Mouse (Mus musculus) olfactory bulb, adult 2 months (tissue): ENCODE measurements at regions not wholly inside any gene's neighbourhood (a gene's known extent, or its start where the extent isn't known, plus 50 kb on each side); places are given as distances from the start of the nearest gene placed in this dataset.

ENCODE experiments used
- CTCF ChIP-seq: fragments of 200-500 bp; IDR thresholded peaks from 2 replicates; pipeline ENCODE4 v1.5.1; 2012; ENCODE audit warnings: low read depth, mild to moderate bottlenecking, low read length, moderate library complexity; ENCODE audit not compliant: insufficient read depth
- POLR2A ChIP-seq: fragments of 200-500 bp; IDR thresholded peaks from 2 replicates; pipeline ENCODE4 v1.6.1; 2012; ENCODE audit warnings: mild to moderate bottlenecking, low read depth, low read length, moderate library complexity; ENCODE audit not compliant: insufficient read depth

- TF ChIP-seq CTCF (no peak), POLR2A (no peak)
Observed at GRCm38 (mm10) chr2:30710895-30711294, 92.6 kb downstream of the 1700001O22Rik start.
